In genomic region chr7:134175201-134175600, GRCm38 (mm10) we compare ENCODE assay signal across 15 mouse cellular contexts. TPM values are rescaled to one million over a fixed set of nuclear protein-coding genes. Genes with fewer than 3 reads are reported as not detected.
"Had no signal": no experiment of that assay in that cellular context is flagged by ENCODE, and none has a peak within 500 bp of the region (broad histone marks: within the 10 kb centered on the region; RNA-seq: fewer than 3 reads in every experiment).

No protein-coding gene starts in this region.

- ATAC-seq: intestine, embryonic 15.5 days; liver, postnatal 0 days; midbrain, embryonic 13.5 days had no signal

- H3K36me3 ChIP-seq: intestine, embryonic 15.5 days; limb, embryonic 10.5 days; limb, embryonic 13.5 days; midbrain, embryonic 13.5 days had no signal

- H3K9me3 ChIP-seq: intestine, embryonic 15.5 days; limb, embryonic 10.5 days; limb, embryonic 13.5 days; midbrain, embryonic 13.5 days had no signal

- DNase-seq: kidney, adult 18-20 months; kidney, adult 9 months; kidney, postnatal 14 days; kidney, postnatal 4 days; liver; liver, postnatal 0 days; lung, postnatal 14 days; thymus, adult 18-20 months; thymus, postnatal 4 days had no signal

- H3K27me3 ChIP-seq: intestine, embryonic 15.5 days; limb, embryonic 13.5 days; midbrain, embryonic 13.5 days had no signal

- H3K9ac ChIP-seq: intestine, embryonic 15.5 days; limb, embryonic 13.5 days; liver, embryonic 14.5 days; liver, postnatal 0 days; midbrain, embryonic 13.5 days had no signal

- H3K4me3 ChIP-seq: intestine, embryonic 15.5 days; limb, embryonic 10.5 days; limb, embryonic 13.5 days; midbrain, embryonic 13.5 days had no signal

- H3K4me2 ChIP-seq: intestine, embryonic 15.5 days; limb, embryonic 13.5 days; midbrain, embryonic 13.5 days had no signal

- H3K4me1 ChIP-seq: intestine, embryonic 15.5 days; limb, embryonic 10.5 days; midbrain, embryonic 13.5 days had no signal

- H3K27ac ChIP-seq: intestine, embryonic 15.5 days; limb, embryonic 10.5 days; limb, embryonic 13.5 days; liver, embryonic 14.5 days; macrophage; midbrain, embryonic 13.5 days had no signal

RNA-seq across cellular contexts. Expression of gene Adam12, which starts 56.7 kb away (rescaled TPM):
- polyA plus RNA-seq: macrophage had no signal
